Mouse (Mus musculus) adrenal gland, adult 8-10 months (tissue): Measurements from ENCODE around the gene Cd82. TPM values are rescaled to one million over a fixed set of nuclear protein-coding genes. Genes with fewer than 3 reads are reported as not detected.

Experiments used
- DNase-seq: peaks from one replicate; pipeline ENCODE4 v3.0.0; 2022
- microRNA-seq, 2 experiments: library from miRNA; unstranded; fragments of <30 nt; microRNA quantifications; one replicate each; pipeline ENCODE4 v1.2.0; 2022
- total RNA-seq, 4 experiments: library from RNA; stranded (reverse); gene quantifications; 2 replicates each; pipeline ENCODE4 v1.2.4; 2022

Cd82 gene
- total RNA-seq, 4 experiments from 2014 or later, result 74.6 to 101 (median 78.3) TPM

GRCm38 (mm10) chr2:93413367-93414014 is 49.4 kb downstream of the Cd82 start:
- no peak for DNase-seq

GRCm38 (mm10) chr2:93412101-93412500 is 50.8 kb downstream of the Cd82 start:
- no peak for DNase-seq

- DNase-seq, result no peak
Measured at GRCm38 (mm10) chr2:93410899-93411570, 51.9 kb downstream of the Cd82 start.

GRCm38 (mm10) chr2:93405017-93405425 is 57.9 kb downstream of the Cd82 start:
- DNase-seq, result peak; percentile 58

GRCm38 (mm10) chr2:93404169-93404568 is 58.8 kb downstream of the Cd82 start:
- DNase-seq, result no peak

- DNase-seq, result no peak
Measured at GRCm38 (mm10) chr2:93403267-93403666, 59.7 kb downstream of the Cd82 start.

- no peak for DNase-seq
Measured at GRCm38 (mm10) chr2:93391198-93391597, 71.7 kb downstream of the Cd82 start.

GRCm38 (mm10) chr2:93390170-93390926 is 72.6 kb downstream of the Cd82 start:
- no peak for DNase-seq

GRCm38 (mm10) chr2:93386958-93387357 is 76.0 kb downstream of the Cd82 start:
- DNase-seq, result no peak

- no peak for DNase-seq
Measured at GRCm38 (mm10) chr2:93383831-93384230, 79.1 kb downstream of the Cd82 start.

- DNase-seq, result no peak
Measured at GRCm38 (mm10) chr2:93380680-93381089, 82.3 kb downstream of the Cd82 start.

GRCm38 (mm10) chr2:93377797-93378196 is 85.1 kb downstream of the Cd82 start:
- no peak for DNase-seq

GRCm38 (mm10) chr2:93377157-93377556 is 85.8 kb downstream of the Cd82 start:
- DNase-seq, result no peak

- no peak for DNase-seq
Measured at GRCm38 (mm10) chr2:93372872-93373271, 90.1 kb downstream of the Cd82 start.

- peak; percentile 23 for DNase-seq
Measured at GRCm38 (mm10) chr2:93372097-93372571, 90.8 kb downstream of the Cd82 start.

Small RNA genes lying within 50 kb of the gene (microRNA-seq; reads per million reads assigned to microRNA genes)
- 0.18 to 0.50 reads per million in 2 experiments for gene Mir7001

Other genes with a start within 250 kb of the Cd82 start
- gene Tspan18, start 128.6 kb downstream of the Cd82 start, total RNA-seq, result 10 to 100 TPM; 39.5 to 48.5 (median 45.8) TPM
- not detected for gene Gm10803, start 97.4 kb upstream of the Cd82 start, total RNA-seq
- gene Alx4, start 179.2 kb upstream of the Cd82 start, total RNA-seq, result under 1 TPM; 0.26 to 0.43 (median 0.35) TPM